Mouse (Mus musculus): Measurements from ENCODE around the gene Znhit6.

The Znhit6 gene

DNA sequence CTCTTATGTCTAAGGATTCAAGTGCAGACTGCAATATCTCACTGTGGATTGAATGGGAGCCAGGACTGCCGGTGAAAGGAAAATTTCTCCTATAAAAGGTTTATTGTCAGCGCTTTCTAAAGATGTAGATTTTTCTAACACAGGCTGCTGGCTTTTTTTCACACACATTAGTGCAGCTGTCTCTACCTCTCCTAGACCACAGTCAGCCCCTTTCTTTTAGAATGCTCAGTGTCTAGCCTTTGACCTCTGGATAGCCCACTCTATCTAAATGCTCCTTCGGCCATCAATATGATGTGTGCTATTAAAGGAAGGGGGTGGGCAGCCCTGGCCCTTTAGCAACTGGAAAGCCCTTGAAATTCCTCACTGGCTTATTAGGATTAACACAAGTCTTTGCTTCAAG is 70.0 kb downstream of the Znhit6 start:
- no peak for DNase-seq

DNA sequence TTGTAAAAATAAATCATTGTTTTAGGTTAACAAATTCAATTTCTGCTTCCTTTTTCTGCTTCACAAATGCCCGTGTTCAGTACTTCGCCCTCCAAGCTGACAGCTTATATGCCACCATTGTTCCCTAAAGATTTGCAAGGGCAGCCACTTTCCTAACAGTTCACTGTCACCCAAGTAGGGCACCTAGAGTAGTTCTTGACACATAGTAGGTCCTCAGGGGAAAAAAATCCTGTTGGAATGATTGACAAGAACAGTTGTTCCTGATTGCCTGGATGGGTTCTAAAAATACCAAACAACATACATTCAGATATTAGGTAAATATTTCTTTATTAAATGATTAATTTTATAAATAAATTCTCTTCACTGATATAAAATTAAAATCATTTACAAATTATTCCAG is 70.7 kb downstream of the Znhit6 start:
- DNase-seq = no peak

- no peak for DNase-seq
Observed at GRCm38 (mm10) chr3:145647416-145647815, 71.4 kb downstream of the Znhit6 start.

GRCm38 (mm10) chr3:145648097-145648931 is 72.3 kb downstream of the Znhit6 start:
- DNase-seq = peak; percentile 58

DNA sequence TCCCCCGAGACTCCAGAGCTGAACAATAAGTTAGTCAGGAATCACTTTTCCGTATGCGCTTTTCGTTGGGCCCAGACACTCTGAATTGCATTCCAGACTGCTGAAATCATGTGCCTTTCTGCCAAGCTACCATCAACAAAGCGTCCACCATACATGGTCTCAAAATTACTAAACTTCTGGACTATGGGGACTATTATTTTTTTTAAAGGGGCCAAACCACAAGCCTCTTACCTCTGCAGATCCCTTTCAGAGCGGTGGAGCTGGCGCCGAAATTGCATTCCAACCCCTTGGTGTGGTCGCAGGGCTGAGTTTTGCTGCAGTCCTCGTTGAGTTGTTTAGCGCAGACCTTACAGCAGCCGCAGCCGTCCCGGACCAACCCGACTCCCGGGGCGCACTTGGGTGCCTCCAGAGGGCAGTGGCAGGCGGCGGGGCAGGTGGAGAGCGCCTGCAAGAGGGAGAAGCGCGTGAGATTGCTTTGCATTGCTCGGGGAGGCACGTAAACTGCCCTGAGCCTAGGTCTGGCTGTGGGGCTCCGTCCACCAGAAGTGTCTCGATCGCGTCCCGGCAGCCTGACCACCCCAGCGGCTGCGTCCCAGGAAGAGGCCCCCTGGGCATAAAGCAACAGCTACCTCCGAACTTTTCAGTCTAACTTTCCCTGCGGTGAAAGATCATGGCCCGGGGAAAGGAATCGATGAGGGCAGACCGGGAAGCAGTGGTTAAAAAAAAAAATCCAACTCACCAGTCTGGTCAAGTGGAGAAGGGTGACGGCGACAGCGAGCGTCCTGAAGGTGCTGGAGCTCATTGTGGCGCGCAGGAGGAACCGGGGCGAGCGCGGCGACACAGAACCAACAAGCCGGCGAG is 73.2 kb downstream of the Znhit6 start:
- DNase-seq = peak; percentile 77 to 80

DNA sequence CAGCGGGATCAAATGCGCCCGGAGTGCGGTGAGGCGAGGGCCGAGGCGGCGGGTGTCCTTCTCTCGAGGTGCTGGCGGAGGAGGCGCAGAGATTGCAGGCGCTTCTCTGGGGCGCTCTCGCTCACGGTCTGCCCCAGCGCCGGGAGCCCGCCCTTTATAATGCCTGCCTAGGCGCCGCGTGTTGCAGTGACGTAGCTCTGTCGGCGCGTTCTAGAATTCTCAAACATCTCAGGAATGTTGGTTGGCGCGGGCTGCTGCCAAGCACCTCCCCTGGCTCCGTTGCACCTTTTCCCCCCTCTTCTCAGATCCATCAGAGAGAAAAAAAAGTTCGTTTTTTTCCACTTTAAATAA is 73.8 kb downstream of the Znhit6 start, which contains the start of gene Ccn1:
Gene Ccn1 (minus strand): TSS at position 130 of the 351 bp plus-strand sequence.
- peak; percentile 91 to 95 for DNase-seq

DNA sequence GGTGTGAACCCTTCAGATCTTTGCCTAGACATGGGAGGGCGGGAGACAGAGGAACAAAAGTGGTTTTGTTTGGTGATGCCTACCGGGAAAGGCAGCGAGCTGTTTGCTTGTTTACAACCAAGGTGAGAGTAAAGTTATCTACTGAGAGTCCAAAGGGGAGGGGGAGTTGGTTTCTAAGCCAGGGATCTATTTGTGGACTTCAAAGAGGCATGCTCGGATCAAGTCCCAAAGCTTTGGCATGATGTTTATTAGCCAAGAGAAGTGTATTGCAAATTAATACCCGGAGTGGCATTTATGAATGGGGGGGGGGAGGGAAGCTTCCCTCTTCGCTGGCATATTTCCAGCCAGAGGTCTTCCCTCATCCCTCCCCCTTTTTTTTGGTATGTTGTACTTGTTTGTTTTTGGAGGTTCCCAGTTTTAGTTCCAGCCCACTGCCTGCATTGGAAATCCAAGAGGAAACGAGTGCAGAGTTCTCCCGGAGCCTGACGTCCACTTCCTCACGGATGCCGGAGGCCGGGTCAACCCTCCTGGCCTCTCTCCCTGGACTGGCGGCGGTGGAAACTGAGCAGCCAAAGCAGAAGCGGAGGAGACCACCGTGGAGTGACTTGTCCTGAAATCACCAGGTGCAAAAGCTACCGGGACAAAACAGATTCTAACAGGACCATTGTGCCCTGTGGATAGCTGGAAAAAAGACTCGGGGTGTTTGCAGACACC is 74.5 kb downstream of the Znhit6 start:
- DNase-seq = peak; percentile 79 to 84

DNA sequence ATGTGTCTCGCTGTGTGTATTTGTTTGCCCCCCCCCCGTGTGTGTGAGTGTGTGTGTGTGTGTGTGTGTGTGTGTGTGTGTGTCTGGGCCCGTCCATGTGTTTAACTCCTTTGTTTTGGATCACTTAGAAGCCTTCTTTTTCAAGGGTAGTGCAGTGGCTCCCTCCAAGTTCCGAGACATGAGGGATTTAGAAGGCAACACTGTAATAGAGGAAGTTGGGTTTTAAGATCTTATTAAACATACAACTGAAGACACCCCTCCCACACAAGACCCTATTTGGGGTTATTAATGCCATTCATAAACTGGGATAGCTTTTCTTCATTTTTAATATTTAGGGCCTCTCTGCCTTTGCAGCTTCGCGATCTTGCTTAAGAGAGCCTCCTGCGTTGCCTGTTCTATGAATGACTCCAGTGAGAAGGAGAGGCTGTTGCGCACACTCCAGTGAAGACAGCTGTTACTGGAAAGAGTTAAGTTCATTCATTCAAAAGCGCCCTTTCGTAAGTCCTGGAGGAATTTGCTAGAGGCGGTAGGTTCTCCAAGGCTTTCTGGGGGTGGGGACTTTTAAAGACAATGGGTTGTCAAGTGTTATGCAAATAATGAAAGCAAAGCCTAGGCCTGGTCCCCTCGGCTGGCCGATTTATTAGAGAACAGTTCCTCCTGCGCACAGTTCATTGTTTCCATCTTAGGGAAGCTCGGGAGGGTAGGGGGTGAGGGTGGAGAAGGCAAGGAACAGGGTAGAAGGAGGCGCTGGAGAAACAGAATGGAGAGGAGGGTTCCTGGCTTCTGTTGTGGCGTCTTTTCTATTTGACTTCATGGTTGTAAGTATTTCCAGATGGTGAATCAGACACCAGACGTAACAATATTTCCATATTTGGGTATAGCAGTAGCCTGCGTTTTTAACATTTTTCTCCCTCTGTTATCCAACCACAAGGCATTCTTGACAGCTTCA is 75.3 kb downstream of the Znhit6 start:
- DNase-seq = peak; percentile 53 to 59

- DNase-seq = no peak
Observed at GRCm38 (mm10) chr3:145651978-145652321, 75.9 kb downstream of the Znhit6 start.

GRCm38 (mm10) chr3:145652322-145653131 is 76.5 kb downstream of the Znhit6 start:
- DNase-seq = peak; percentile 55 to 67

DNA sequence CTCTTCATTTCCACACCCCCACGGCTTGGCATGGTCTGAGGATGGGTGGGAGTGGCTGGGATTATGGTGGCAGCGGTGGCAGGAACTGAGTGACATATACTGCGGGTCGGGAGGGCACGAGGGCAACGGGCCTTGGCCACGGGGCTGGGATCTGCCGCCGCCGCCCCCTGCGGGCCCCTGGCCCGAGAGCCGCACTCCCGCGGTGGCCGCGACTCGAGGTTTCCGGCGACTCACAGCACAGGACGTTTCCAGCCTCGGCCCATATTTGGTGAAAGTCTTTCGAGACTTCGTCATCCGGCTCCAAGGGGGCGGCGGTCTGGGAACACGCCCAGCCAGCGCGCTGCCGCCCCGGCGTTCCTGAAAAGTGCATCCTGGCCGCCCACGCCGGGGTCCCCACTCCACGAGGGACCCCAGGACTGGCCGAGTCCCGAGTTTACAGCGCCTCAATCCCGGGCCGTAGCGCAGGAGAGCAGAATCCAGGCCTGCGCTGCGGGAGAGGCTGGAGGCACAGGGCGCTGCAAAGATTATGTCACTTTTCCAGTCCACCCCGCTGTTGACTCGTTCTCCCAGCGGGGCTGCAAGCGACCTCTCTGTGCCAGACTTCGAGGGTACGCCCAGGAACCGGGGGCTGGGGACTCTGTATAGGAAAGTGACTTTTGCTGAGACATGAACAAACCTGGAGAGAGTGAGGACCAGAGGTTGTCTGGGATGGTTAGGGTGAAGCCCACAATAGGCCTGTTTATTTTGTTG is 77.4 kb downstream of the Znhit6 start:
- DNase-seq = peak; percentile 87 to 91

DNA sequence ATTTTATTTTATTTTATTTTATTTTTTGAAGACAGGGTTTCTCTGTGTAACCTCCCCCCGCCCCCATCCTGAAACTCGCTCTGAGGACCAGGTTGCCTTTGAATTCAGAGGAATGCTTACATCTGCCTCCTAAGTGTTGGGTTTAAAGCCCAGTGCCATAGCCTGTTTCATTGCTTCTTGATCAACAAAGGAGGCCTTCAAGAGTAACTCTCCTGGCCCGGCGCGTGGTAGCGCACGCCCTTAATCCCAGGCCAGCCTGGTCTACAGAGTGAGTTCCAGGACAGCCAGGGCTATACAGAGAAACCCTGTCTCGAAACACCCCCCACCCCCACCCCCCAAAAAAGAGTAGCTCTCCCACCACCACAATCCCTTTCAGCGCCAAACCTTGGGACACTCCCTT is 78.0 kb downstream of the Znhit6 start:
- DNase-seq = no peak
